Mouse (Mus musculus): Measurements from ENCODE around the gene Taok1.

DNA sequence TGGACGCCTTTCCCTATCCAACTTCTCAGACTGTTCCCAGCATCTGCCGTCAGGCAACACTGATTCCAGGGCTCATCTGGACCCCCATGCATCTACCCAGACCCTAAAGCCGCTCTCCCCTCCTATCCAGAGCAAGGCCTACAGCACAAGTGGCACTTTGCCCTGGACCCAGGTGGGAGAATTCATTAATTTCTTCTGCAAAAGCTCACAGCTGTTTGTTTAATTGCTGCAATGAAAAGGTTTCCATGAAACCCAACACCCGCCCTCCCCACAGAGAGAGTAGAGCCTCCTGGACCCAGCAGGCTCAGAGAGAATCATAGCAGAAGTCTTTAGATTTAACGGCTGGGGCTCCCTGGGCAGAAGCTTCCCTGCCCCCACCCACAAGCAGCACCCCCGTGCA, 122.4 kb downstream of the Taok1 start:
- no peak for TF ChIP-seq ZC3H11A (IDR thresholded peaks at IDR 0.05; ENCODE audit: borderline replicate concordance, low read depth, low read length)
- no peak for TF ChIP-seq CHD2 (IDR thresholded peaks at IDR 0.05; ENCODE audit: low read depth, low read length)

Data from ES-E14 (cell line).